Mouse (Mus musculus) heart, embryonic 16.5 days (tissue): Measurements from ENCODE around the gene Hs3st2. TPM values are rescaled to one million over a fixed set of nuclear protein-coding genes. Genes with fewer than 3 reads are reported as not detected.

Source experiments
- ATAC-seq: fragments of 200-750 bp; cut with Nextera tagmentation; replicated peaks from 2 replicates; pipeline ENCODE4 v1.8.0; 2017; ENCODE audit warnings: moderate number of reproducible peaks; ENCODE audit not compliant: insufficient read depth, low FRiP score; ENCODE audit errors: extremely low read depth
- H3K27ac ChIP-seq: fragments of 300-500 bp; sonication (generic); 2 replicates; pipeline ENCODE4 v1.5.1; 2014; ENCODE audit warnings: mild to moderate bottlenecking, low read length, control low read depth, moderate library complexity
- H3K27me3 ChIP-seq: fragments of 300-500 bp; sonication (generic); 2 replicates; pipeline ENCODE4 v1.6.1; 2014; ENCODE audit warnings: low read length, mixed read lengths; ENCODE audit not compliant: control insufficient read depth, insufficient read depth
- H3K36me3 ChIP-seq: fragments of 300-500 bp; sonication (generic); 2 replicates; pipeline ENCODE4 v1.6.1; 2014; ENCODE audit not compliant: control insufficient read depth, insufficient read depth
- H3K4me1 ChIP-seq: fragments of 300-500 bp; sonication (generic); 2 replicates; pipeline ENCODE4 v1.6.1; 2014; ENCODE audit warnings: low read length, mixed read lengths; ENCODE audit not compliant: control insufficient read depth, insufficient read depth
- H3K4me2 ChIP-seq: fragments of 300-500 bp; sonication (generic); 2 replicates; pipeline ENCODE4 v1.6.1; 2014; ENCODE audit warnings: low read depth, mild to moderate bottlenecking, control low read depth, low read length
- H3K4me3 ChIP-seq: fragments of 300-500 bp; sonication (generic); 2 replicates; pipeline ENCODE4 v1.5.1; 2014; ENCODE audit warnings: mild to moderate bottlenecking, control low read depth, low read length
- H3K9ac ChIP-seq: fragments of 300-500 bp; sonication (generic); 2 replicates; pipeline ENCODE4 v1.6.1; 2014; ENCODE audit warnings: low read length, control low read depth
- H3K9me3 ChIP-seq: fragments of 300-500 bp; sonication (generic); replicated peaks from 2 replicates; pipeline ENCODE4 v1.6.1; 2016; ENCODE audit warnings: low read length; ENCODE audit not compliant: control insufficient read depth
- WGBS: fragments of 180-500 bp; shearing (Covaris S2); extraction: QIAGEN DNeasy Blood & Tissue Kit; methylation state at CpG from one replicate; pipeline ENCODE4 v1.1.7; 2014; 5-methylcytosine and 5-hydroxymethylcytosine counted together
- polyA plus RNA-seq: library from polyadenylated mRNA; unstranded; fragments of >200 nt; fragmentation: Nextera tagmentation; extraction: Ambion mirVana; gene quantifications from 2 replicates; pipeline ENCODE4 v1.2.1, GENCODE M21; 2015

Hs3st2 gene
- polyA plus RNA-seq, 1 experiment from 2014 or later, result 0.12 TPM

DNA sequence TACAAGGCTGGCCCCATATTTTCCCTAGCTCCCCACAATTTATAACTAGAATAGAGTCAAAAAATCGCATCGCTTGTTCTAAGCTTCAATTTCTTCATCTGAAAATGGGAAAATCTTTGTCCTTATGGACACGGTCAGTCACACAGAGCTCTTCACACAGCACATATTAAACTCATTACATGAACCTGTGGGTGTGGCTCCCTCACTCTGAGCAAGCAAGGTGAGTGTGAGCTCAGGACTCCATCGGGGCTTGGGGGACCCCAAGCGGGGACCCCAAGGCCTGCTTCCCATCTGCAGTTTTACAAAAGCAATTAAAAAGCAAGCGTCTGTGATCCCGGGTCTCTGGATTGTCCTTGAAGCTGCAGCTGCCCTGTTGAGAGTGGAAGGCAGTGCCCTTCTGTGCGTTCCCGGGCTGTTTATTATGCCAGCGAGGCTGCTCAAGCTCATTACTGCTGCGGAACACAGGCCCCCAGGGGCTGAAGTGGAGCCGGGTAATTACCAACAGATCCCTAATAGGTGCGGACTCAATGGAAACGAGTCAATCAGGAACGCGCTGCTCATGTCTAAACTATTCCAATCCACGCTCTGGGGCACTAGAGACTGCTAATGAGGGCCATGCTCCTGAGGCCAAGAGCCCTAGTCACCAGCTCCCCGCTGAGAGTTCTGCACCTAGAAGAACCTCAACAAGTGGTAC, 157.8 kb downstream of the Hs3st2 start:
- WGBS, result 74% methylated on average over 18 of the region's 18 CpGs

More for the DNA sequence above, 157.8 kb downstream of the Hs3st2 start:
- no peak for ATAC-seq
- no peaks in the 10 kb centered on the region for H3K27me3 ChIP-seq
- no peak overlapping the region for H3K27ac ChIP-seq
- no peak overlapping the region for H3K9ac ChIP-seq
- no peaks in the 10 kb centered on the region for H3K36me3 ChIP-seq
- no peak overlapping the region for H3K4me3 ChIP-seq
- H3K4me2 ChIP-seq, result no peak overlapping the region
- H3K4me1 ChIP-seq, result no peaks in the 10 kb centered on the region
- no peaks in the 10 kb centered on the region for H3K9me3 ChIP-seq
